Mouse (Mus musculus): Measurements from ENCODE around the gene Sh3rf1.
A peak's percentile ranks its signal among the peaks of the same experiment; 100 is the strongest.

Sh3rf1 gene

GRCm38 (mm10) chr8:61261374-61261773 is 37.7 kb downstream of the Sh3rf1 start:
- no peak for DNase-seq (ENCODE audit: low spot score)

- no peak for DNase-seq (ENCODE audit: low spot score)
Measured at GRCm38 (mm10) chr8:61263691-61264090, 40.0 kb downstream of the Sh3rf1 start.

- no peak for DNase-seq (ENCODE audit: low spot score)
Measured at GRCm38 (mm10) chr8:61264881-61265280, 41.2 kb downstream of the Sh3rf1 start.

GRCm38 (mm10) chr8:61265390-61265789 is 41.7 kb downstream of the Sh3rf1 start:
- no peak for DNase-seq (ENCODE audit: low spot score)

GRCm38 (mm10) chr8:61267061-61267460 is 43.4 kb downstream of the Sh3rf1 start:
- DNase-seq (ENCODE audit: low spot score): no peak

GRCm38 (mm10) chr8:61267692-61268091 is 44.0 kb downstream of the Sh3rf1 start:
- DNase-seq (ENCODE audit: low spot score): no peak

- no peak for DNase-seq (ENCODE audit: low spot score)
Measured at GRCm38 (mm10) chr8:61268233-61268916, 44.7 kb downstream of the Sh3rf1 start.

- DNase-seq (ENCODE audit: low spot score): no peak
Measured at GRCm38 (mm10) chr8:61270016-61270415, 46.3 kb downstream of the Sh3rf1 start.

GRCm38 (mm10) chr8:61270541-61270940 is 46.9 kb downstream of the Sh3rf1 start:
- no peak for DNase-seq (ENCODE audit: low spot score)

- no peak for DNase-seq (ENCODE audit: low spot score)
Measured at GRCm38 (mm10) chr8:61270961-61271360, 47.3 kb downstream of the Sh3rf1 start.

- DNase-seq (ENCODE audit: low spot score): no peak
Measured at GRCm38 (mm10) chr8:61272838-61273237, 49.2 kb downstream of the Sh3rf1 start.

- DNase-seq (ENCODE audit: low spot score): peak; percentile 72
Measured at GRCm38 (mm10) chr8:61273307-61274221, 49.9 kb downstream of the Sh3rf1 start.

- no peak for DNase-seq (ENCODE audit: low spot score)
Measured at GRCm38 (mm10) chr8:61274602-61275462, 51.2 kb downstream of the Sh3rf1 start.

GRCm38 (mm10) chr8:61275463-61276356 is 52.0 kb downstream of the Sh3rf1 start:
- DNase-seq (ENCODE audit: low spot score): no peak

- no peak for DNase-seq (ENCODE audit: low spot score)
Measured at GRCm38 (mm10) chr8:61276397-61276796, 52.7 kb downstream of the Sh3rf1 start.

GRCm38 (mm10) chr8:61279030-61279429 is 55.4 kb downstream of the Sh3rf1 start:
- DNase-seq (ENCODE audit: low spot score): no peak

GRCm38 (mm10) chr8:61282303-61283168 is 58.9 kb downstream of the Sh3rf1 start:
- DNase-seq (ENCODE audit: low spot score): no peak

GRCm38 (mm10) chr8:61283169-61284081 is 59.8 kb downstream of the Sh3rf1 start:
- DNase-seq (ENCODE audit: low spot score): peak; percentile 82

GRCm38 (mm10) chr8:61285896-61286295 is 62.2 kb downstream of the Sh3rf1 start:
- no peak for DNase-seq (ENCODE audit: low spot score)
